8 mouse cellular contexts compared by ENCODE assay signal in the genomic region with DNA sequence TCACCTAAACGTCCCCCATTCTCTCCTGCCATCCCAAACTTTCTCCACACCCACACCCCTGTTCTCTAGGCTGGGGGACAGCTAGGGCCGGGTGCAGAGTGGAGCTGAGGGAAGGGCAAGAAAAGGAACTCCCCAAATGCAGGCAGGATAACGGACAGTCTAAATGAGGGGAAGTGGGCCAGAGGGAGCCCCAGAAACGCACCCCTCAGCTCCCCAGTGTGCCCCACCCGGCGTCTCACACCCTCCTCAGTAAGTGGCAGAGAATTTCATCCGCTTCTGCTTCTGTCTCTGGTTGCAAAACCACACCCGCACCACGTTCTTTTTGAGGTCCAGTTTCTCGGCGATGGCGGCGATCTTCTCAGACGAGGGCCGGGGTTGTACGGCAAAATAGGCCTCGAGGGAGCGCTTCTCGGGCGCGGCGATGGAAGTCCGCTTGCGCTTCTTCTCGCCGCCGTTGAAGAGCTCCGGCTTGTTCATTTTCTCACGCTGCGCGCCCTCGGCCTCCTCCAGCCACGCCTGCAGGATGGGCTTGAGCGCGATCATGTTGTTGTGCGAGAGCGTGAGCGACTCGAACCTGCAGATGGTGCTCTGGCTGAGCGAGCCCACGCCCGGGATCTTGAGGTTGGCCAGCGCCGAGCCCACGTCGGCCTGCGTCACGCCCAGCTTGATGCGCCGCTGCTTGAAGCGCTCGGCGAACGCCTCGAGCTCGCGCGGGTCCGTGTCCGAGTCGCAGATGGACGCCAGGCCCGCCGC. TPM values are rescaled to one million over a fixed set of nuclear protein-coding genes. Genes with fewer than 3 reads are reported as not detected.
A peak's percentile ranks its signal among the peaks of the same experiment; 100 is the strongest.
DNase-seq lines count a peak whose midpoint lies in the region; ATAC-seq and TF ChIP-seq lines count a peak whose summit lies in the region.

No protein-coding gene starts in this region.

- no peaks in the 10 kb centered on the region for H3K9me3 ChIP-seq in forebrain, embryonic 10.5 days
- no peaks in the 10 kb centered on the region for H3K9me3 ChIP-seq in midbrain, postnatal 0 days (ENCODE audit: low read length)

- ATAC-seq in midbrain, postnatal 0 days (ENCODE audit: low FRiP score), result no peak

- WGBS in thymus, adult 2 months, result 1% methylated on average over 64 of the region's 64 CpGs
- WGBS in forebrain, embryonic 10.5 days, result 1% methylated on average over 64 of the region's 64 CpGs
- under 1% methylated on average over 61 of the region's 64 CpGs for WGBS in midbrain, postnatal 0 days

- H3K4me2 ChIP-seq in midbrain, postnatal 0 days (ENCODE audit: low read depth, low read length, poor library complexity, severe bottlenecking), result peak overlapping the region; percentile 55

- H3K4me1 ChIP-seq in thymus, adult 2 months (replicated peaks; ENCODE audit: control insufficient read depth, insufficient read depth, low read length), result peaks cover 18% of the 10 kb centered on the region
- peaks cover 33% of the 10 kb centered on the region for H3K4me1 ChIP-seq in forebrain, embryonic 10.5 days
- H3K4me1 ChIP-seq in midbrain, postnatal 0 days (ENCODE audit: insufficient read depth, low read length), result no peaks in the 10 kb centered on the region; the same call in 1 of the 2 replicates

- peaks cover 23% of the 10 kb centered on the region for H3K27me3 ChIP-seq in thymus, adult 2 months (ENCODE audit: control insufficient read depth, insufficient read depth, low read length)
- peaks cover 100% of the 10 kb centered on the region for H3K27me3 ChIP-seq in forebrain, embryonic 10.5 days (ENCODE audit: poor library complexity, severe bottlenecking)
- peaks cover 61% of the 10 kb centered on the region for H3K27me3 ChIP-seq in midbrain, postnatal 0 days (ENCODE audit: insufficient read depth, low read length)

- no peak for TF ChIP-seq POLR2A in thymus, adult 2 months (IDR thresholded peaks at IDR 0.05; ENCODE audit: control insufficient read depth, extremely low read depth, insufficient read depth, low read length, poor library complexity)

- no peak overlapping the region for H3K27ac ChIP-seq in thymus, adult 2 months (ENCODE audit: control insufficient read depth, insufficient read depth, low read length)
- H3K27ac ChIP-seq in forebrain, embryonic 10.5 days, result no peak overlapping the region
- H3K27ac ChIP-seq in midbrain, postnatal 0 days (ENCODE audit: low read depth, low read length), result peak overlapping the region; percentile 38; the same call in 1 of the 2 replicates

- TF ChIP-seq CTCF in thymus, adult 2 months (IDR thresholded peaks at IDR 0.05; ENCODE audit: borderline replicate concordance, control insufficient read depth, extremely low read depth, insufficient read depth, low read length, poor library complexity), result no peak
- no peak for TF ChIP-seq CTCF in midbrain, postnatal 0 days (IDR thresholded peaks at IDR 0.05)

- no peak overlapping the region; the same call in 1 of the 2 replicates for H3K4me3 ChIP-seq in thymus, adult 2 months (ENCODE audit: control insufficient read depth, insufficient read depth, low read length)
- peak overlapping the region; percentile 64 for H3K4me3 ChIP-seq in forebrain, embryonic 10.5 days
- peak overlapping the region; percentile 60 for H3K4me3 ChIP-seq in midbrain, postnatal 0 days (ENCODE audit: low read depth, low read length)

- no peaks in the 10 kb centered on the region for H3K36me3 ChIP-seq in thymus, adult 2 months (ENCODE audit: control insufficient read depth, insufficient read depth, low read length)
- H3K36me3 ChIP-seq in forebrain, embryonic 10.5 days (replicated peaks), result no peaks in the 10 kb centered on the region
- H3K36me3 ChIP-seq in midbrain, postnatal 0 days (ENCODE audit: insufficient read depth, low read length), result no peaks in the 10 kb centered on the region

- DNase-seq in thymus, postnatal 14 days, result peak; percentile 7
- DNase-seq in thymus, adult 2 months, result no peak
- DNase-seq in forebrain, embryonic 10.5 days (ENCODE audit: extremely low spot score, low spot score), result peak; percentile 51
- peak; percentile 29 for DNase-seq in kidney, postnatal 14 days
- DNase-seq in midbrain, postnatal 0 days (ENCODE audit: low spot score), result no peak
- DNase-seq in cerebellum, adult 18-20 months, result no peak
- no peak for DNase-seq in ovary, adult 18-20 months (ENCODE audit: low spot score)
- no peak for DNase-seq in right cerebral cortex, postnatal 14 days

- H3K9ac ChIP-seq in midbrain, postnatal 0 days (replicated peaks; ENCODE audit: low read length, poor library complexity, severe bottlenecking), result peak overlapping the region; percentile 46

RNA-seq across cellular contexts. Expression of a gene that starts 2.1 kb away (rescaled TPM):
- 0.14 and 0.19 TPM in 2 replicates for polyA plus RNA-seq in thymus, adult 2 months (2012; rRNA removed)
- 1.5 and 1.6 TPM in 2 replicates for polyA plus RNA-seq in forebrain, embryonic 10.5 days (2016; fragmentation: Nextera tagmentation; extraction: Ambion mirVana)
- 17.3 and 17.6 TPM in 2 replicates for total RNA-seq in midbrain, postnatal 0 days (2014; rRNA removed)
- polyA plus RNA-seq in midbrain, postnatal 0 days (2015; fragmentation: Nextera tagmentation; extraction: Ambion mirVana), result 40.8 and 43.1 TPM in 2 replicates

RNA-seq across cellular contexts. Expression of a gene that starts 56.8 kb away (rescaled TPM):
- polyA plus RNA-seq in thymus, adult 2 months (2012; rRNA removed), result 3.6 and 4.9 TPM in 2 replicates
- polyA plus RNA-seq in forebrain, embryonic 10.5 days (2016; fragmentation: Nextera tagmentation; extraction: Ambion mirVana), result 46.8 and 55.6 TPM in 2 replicates
- total RNA-seq in midbrain, postnatal 0 days (2014; rRNA removed), result 11.9 and 22.0 TPM in 2 replicates
- polyA plus RNA-seq in midbrain, postnatal 0 days (2015; fragmentation: Nextera tagmentation; extraction: Ambion mirVana), result 18.7 and 26.3 TPM in 2 replicates

Comparison
In these comparisons a context has a peak if more than half of its experiments do, and no peak if none do; other contexts are left out.
1. DNase-seq: peak in thymus, postnatal 14 days (single experiment), forebrain, embryonic 10.5 days (single experiment) and kidney, postnatal 14 days (single experiment); none in thymus, adult 2 months (single experiment), midbrain, postnatal 0 days (single experiment), cerebellum, adult 18-20 months (0 of 2), ovary, adult 18-20 months (single experiment) and right cerebral cortex, postnatal 14 days (single experiment).
2. RNA of a gene that starts 2.1 kb away (polyA plus RNA-seq): 40.8 to 43.1 TPM in midbrain, postnatal 0 days; 1.5 to 1.6 TPM in forebrain, embryonic 10.5 days and 0.14 to 0.19 TPM in thymus, adult 2 months; every median in the first group is over 10 times any median in the second.